Mouse (Mus musculus) myocyte (in vitro differentiated cells): ENCODE results near the gene Rad51b. TPM values are rescaled to one million over a fixed set of nuclear protein-coding genes. Genes with fewer than 3 reads are reported as not detected.

ENCODE experiments used
- H3K27me3 ChIP-seq: one replicate; pipeline ENCODE4 v1.6.1; 2011; ENCODE audit not compliant: control insufficient read depth, insufficient read depth, insufficient read length
- H3K36me3 ChIP-seq: one replicate; pipeline ENCODE4 v1.6.1; 2011; ENCODE audit not compliant: control insufficient read depth, insufficient read depth
- H3K4me2 ChIP-seq: one replicate; pipeline ENCODE4 v1.6.1; 2011; ENCODE audit warnings: low read depth, control low read depth
- H3K4me3 ChIP-seq: one replicate; pipeline ENCODE4 v1.5.1; 2011; ENCODE audit warnings: mild to moderate bottlenecking, control low read depth, moderate library complexity
- H3K79me2 ChIP-seq: one replicate; pipeline ENCODE4 v1.6.1; 2011; ENCODE audit not compliant: control insufficient read depth, insufficient read depth
- H3ac ChIP-seq: one replicate; pipeline ENCODE4 v1.6.1; 2011; ENCODE audit not compliant: control insufficient read depth, insufficient read length
- CEBPB ChIP-seq: IDR thresholded peaks from 2 replicates; pipeline ENCODE4 v1.6.1; 2011; ENCODE audit warnings: mild to moderate bottlenecking, moderate library complexity; ENCODE audit not compliant: poor library complexity, insufficient read depth, severe bottlenecking
- E2F4 ChIP-seq: IDR thresholded peaks from one replicate; pipeline ENCODE4 v1.6.1; 2011; ENCODE audit warnings: mild to moderate bottlenecking, control low read depth, moderate library complexity; ENCODE audit not compliant: insufficient read depth
- MAX ChIP-seq: IDR thresholded peaks from one replicate; pipeline ENCODE4 v1.6.1; 2011; ENCODE audit warnings: low read depth, mild to moderate bottlenecking, control low read depth
- MYOD1 ChIP-seq, 3 experiments: IDR thresholded peaks; one replicate each; pipeline ENCODE4 v1.6.1; 2011; ENCODE audit warnings: control low read depth in 2 of 3, low read depth in 2 of 3, mild to moderate bottlenecking in 2 of 3, moderate library complexity in 1 of 3; ENCODE audit not compliant: insufficient read length in 2 of 3, control insufficient read depth in 1 of 3
- MYOG ChIP-seq, 3 experiments: IDR thresholded peaks; one replicate each; pipeline ENCODE4 v1.6.1; 2011; ENCODE audit warnings: control low read depth in 2 of 3, low read depth in 2 of 3, mild to moderate bottlenecking in 2 of 3; ENCODE audit not compliant: insufficient read length in 2 of 3, control insufficient read depth in 1 of 3, insufficient read depth in 1 of 3
- POLR2A ChIP-seq: IDR thresholded peaks from one replicate; pipeline ENCODE4 v1.6.1; 2011; ENCODE audit warnings: low read depth, mild to moderate bottlenecking, control low read depth, moderate library complexity; ENCODE audit not compliant: insufficient read length
- POLR2AphosphoS2 ChIP-seq: IDR thresholded peaks from one replicate; pipeline ENCODE4 v1.6.1; 2011; ENCODE audit warnings: low read depth, control low read depth; ENCODE audit not compliant: insufficient read length
- REST ChIP-seq: IDR thresholded peaks from one replicate; pipeline ENCODE4 v1.6.1; 2011; ENCODE audit warnings: mild to moderate bottlenecking, control low read depth, moderate library complexity; ENCODE audit not compliant: insufficient read depth, insufficient read length
- SRF ChIP-seq: IDR thresholded peaks from one replicate; pipeline ENCODE4 v1.6.1; 2011; ENCODE audit warnings: low read depth; ENCODE audit not compliant: control insufficient read depth, insufficient read length
- TCF12 ChIP-seq: IDR thresholded peaks from one replicate; pipeline ENCODE4 v1.6.1; 2011; ENCODE audit warnings: mild to moderate bottlenecking, control low read depth; ENCODE audit not compliant: poor library complexity, insufficient read depth, severe bottlenecking
- TCF3 ChIP-seq: IDR thresholded peaks from one replicate; pipeline ENCODE4 v1.6.1; 2011; ENCODE audit warnings: low read depth, control low read depth; ENCODE audit not compliant: insufficient read length
- USF1 ChIP-seq: IDR thresholded peaks from one replicate; pipeline ENCODE4 v1.6.1; 2011; ENCODE audit warnings: low read depth, mild to moderate bottlenecking, control low read depth, moderate library complexity
- polyA plus RNA-seq: library from polyadenylated mRNA; unstranded; fragments of >200 nt; fragmentation: generic; extraction: Trizol; gene quantifications from one replicate; pipeline ENCODE4 v1.2.1, GENCODE M21; 2012; ENCODE audit warnings: missing spikeins

Rad51b gene
- polyA plus RNA-seq, 1 experiment: 1.8 TPM

- TF ChIP-seq MAX (no peak), USF1 (no peak), CEBPB (no peak), MYOG (IDR thresholded peaks at IDR 0.05; ENCODE audit: control insufficient read depth in 1 of 3, insufficient read depth in 1 of 3, insufficient read length in 2 of 3, low read depth in 2 of 3) (no peak), SRF (no peak), TCF3 (no peak), POLR2AphosphoS2 (no peak), POLR2A (no peak), TCF12 (no peak), REST (no peak)
- H3K79me2 ChIP-seq: no peaks in the 10 kb centered on the region
Measured at GRCm38 (mm10) chr12:79820228-79820958, 523.3 kb downstream of the Rad51b start.

GRCm38 (mm10) chr12:79821901-79822300 is 524.8 kb downstream of the Rad51b start:
- TF ChIP-seq POLR2AphosphoS2 (no peak), CEBPB (no peak), MYOD1 (IDR thresholded peaks at IDR 0.05; ENCODE audit: control insufficient read depth in 1 of 3, insufficient read length in 2 of 3, low read depth in 2 of 3) (no peak), E2F4 (no peak), MAX (no peak), MYOG (IDR thresholded peaks at IDR 0.05; ENCODE audit: control insufficient read depth in 1 of 3, insufficient read depth in 1 of 3, insufficient read length in 2 of 3, low read depth in 2 of 3) (no peak), SRF (no peak), POLR2A (no peak), USF1 (no peak), TCF3 (no peak), TCF12 (no peak), REST (no peak)
- H3K36me3 ChIP-seq: no peaks in the 10 kb centered on the region
- H3K27me3 ChIP-seq: no peaks in the 10 kb centered on the region
- no peaks in the 10 kb centered on the region for H3K79me2 ChIP-seq
- no peak overlapping the region for H3K4me2 ChIP-seq
- H3ac ChIP-seq: no peak overlapping the region
- H3K4me3 ChIP-seq: no peak overlapping the region

More at GRCm38 (mm10) chr12:79820228-79820958, 523.3 kb downstream of the Rad51b start:
- Histone ChIP-seq H3K4me3 (no peak overlapping the region), H3ac (no peak overlapping the region), H3K36me3 (no peaks in the 10 kb centered on the region), H3K27me3 (no peaks in the 10 kb centered on the region), H3K4me2 (no peak overlapping the region)

GRCm38 (mm10) chr12:79822401-79822800 is 525.3 kb downstream of the Rad51b start:
- no peak overlapping the region for H3K4me2 ChIP-seq
- no peak for TF ChIP-seq USF1
- no peak for TF ChIP-seq TCF3
- no peak for TF ChIP-seq POLR2A
- TF ChIP-seq MYOD1 (IDR thresholded peaks at IDR 0.05; ENCODE audit: control insufficient read depth in 1 of 3, insufficient read length in 2 of 3, low read depth in 2 of 3): no peak
- TF ChIP-seq POLR2AphosphoS2: no peak
- no peak for TF ChIP-seq MYOG (IDR thresholded peaks at IDR 0.05; ENCODE audit: control insufficient read depth in 1 of 3, insufficient read depth in 1 of 3, insufficient read length in 2 of 3, low read depth in 2 of 3)
- TF ChIP-seq TCF12: no peak
- no peak for TF ChIP-seq REST
- no peak for TF ChIP-seq E2F4
- TF ChIP-seq CEBPB: no peak
- no peak for TF ChIP-seq MAX
- no peak for TF ChIP-seq SRF
- no peak overlapping the region for H3K4me3 ChIP-seq
- no peaks in the 10 kb centered on the region for H3K36me3 ChIP-seq
- H3K27me3 ChIP-seq: no peaks in the 10 kb centered on the region
- H3K79me2 ChIP-seq: no peaks in the 10 kb centered on the region
- H3ac ChIP-seq: no peak overlapping the region

- no peaks in the 10 kb centered on the region for H3K36me3 ChIP-seq
- H3K27me3 ChIP-seq: no peaks in the 10 kb centered on the region
- no peak overlapping the region for H3ac ChIP-seq
- no peak overlapping the region for H3K4me3 ChIP-seq
- no peaks in the 10 kb centered on the region for H3K79me2 ChIP-seq
- no peak for TF ChIP-seq MAX
- TF ChIP-seq CEBPB: no peak
- no peak for TF ChIP-seq TCF3
- no peak for TF ChIP-seq MYOG (IDR thresholded peaks at IDR 0.05; ENCODE audit: control insufficient read depth in 1 of 3, insufficient read depth in 1 of 3, insufficient read length in 2 of 3, low read depth in 2 of 3)
- TF ChIP-seq TCF12: no peak
- no peak for TF ChIP-seq USF1
- no peak for TF ChIP-seq REST
- no peak for TF ChIP-seq POLR2AphosphoS2
- no peak for TF ChIP-seq POLR2A
- TF ChIP-seq MYOD1 (IDR thresholded peaks at IDR 0.05; ENCODE audit: control insufficient read depth in 1 of 3, insufficient read length in 2 of 3, low read depth in 2 of 3): no peak
- no peak for TF ChIP-seq E2F4
- no peak for TF ChIP-seq SRF
- H3K4me2 ChIP-seq: no peak overlapping the region
Measured at GRCm38 (mm10) chr12:79825922-79826321, 528.8 kb downstream of the Rad51b start.
